Mouse (Mus musculus) heart, postnatal 10 days (tissue): ENCODE measurements at regions not wholly inside any gene's neighbourhood (a gene's known extent, or its start where the extent isn't known, plus 50 kb on each side); places are given as distances from the start of the nearest gene placed in this dataset.
A peak's percentile ranks its signal among the peaks of the same experiment; 100 is the strongest.

Experiments used
- DNase-seq, 2 experiments: peaks; one replicate each; pipeline ENCODE4 v3.0.0; 2021
- intact Hi-C: fragments of 180-260 bp; cut with DNase I; formaldehyde crosslinking; loops from one replicate; pipeline ENCODE4 v1.15.1; 2025

DNA sequence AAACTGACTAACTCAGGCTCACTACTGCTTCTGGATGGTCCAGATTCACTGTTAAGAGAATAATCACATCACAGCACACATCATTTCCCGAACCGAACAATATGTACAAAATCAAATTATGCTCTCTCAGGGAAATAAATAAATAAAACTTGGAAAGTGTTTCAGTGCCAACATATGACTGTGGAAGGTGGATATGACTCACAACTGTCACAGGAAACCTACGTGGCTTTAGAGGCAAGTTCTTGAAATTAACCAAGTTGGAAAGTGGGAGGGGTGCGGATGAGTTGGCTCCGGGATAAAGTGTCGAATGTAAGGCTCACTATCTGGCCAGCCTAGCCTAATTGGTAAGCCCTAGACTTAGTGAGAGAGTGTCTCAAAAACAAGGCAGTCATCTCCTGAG lies 69.1 kb upstream of the Zdhhc17 start:
- intact Hi-C loops, result no loop called here
- no peak for DNase-seq

DNA sequence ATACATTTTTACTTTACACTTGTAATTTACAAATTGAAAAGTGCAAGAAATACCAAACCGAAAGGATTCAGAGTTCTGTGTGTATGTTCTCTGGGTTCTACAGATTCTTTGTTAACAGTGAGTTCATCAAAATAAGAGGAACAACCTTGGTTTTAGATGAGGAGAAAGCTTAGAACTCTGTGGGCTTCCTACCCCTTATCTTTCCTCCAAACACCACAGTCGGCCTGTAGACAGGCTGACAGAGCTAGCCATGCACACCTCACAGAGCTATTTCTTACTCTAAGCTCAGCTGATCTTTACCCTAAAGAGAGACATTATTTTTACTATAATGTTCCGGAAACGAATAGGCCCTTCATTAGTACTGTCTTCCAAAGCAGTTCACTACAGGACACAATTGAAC lies 67.7 kb upstream of the Zdhhc17 start:
- DNase-seq, result no peak
- intact Hi-C loops, result no loop called here

DNA sequence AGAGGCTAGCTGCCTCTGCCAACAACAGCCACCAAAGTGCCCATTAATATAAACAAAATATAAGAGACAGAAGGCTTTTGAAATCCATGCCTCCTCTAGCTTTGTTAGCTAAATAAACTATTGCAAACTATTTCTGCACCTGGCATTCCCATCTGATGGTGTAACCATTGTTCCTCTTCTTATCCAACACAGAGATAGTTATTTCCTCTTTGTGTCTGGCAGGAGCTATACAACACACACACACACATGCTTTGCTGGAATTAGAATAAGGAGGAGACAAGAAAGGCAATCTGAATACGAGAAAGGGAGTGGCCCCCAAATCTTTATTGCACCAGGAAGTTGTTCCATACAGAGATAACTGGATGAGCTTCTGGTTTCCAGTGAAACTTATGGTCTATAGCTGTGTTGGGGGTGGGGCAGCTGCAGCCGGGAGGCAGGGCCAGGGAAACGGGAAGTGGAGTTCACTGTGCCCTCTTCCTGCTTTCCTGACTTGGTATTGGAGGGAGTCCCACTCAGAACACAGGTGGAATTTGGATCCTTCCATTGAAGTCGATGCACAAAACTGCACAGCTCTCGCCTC lies 64.0 kb upstream of the Zdhhc17 start:
- intact Hi-C loops, result no loop called here
- peak; percentile 32 to 36 for DNase-seq

DNA sequence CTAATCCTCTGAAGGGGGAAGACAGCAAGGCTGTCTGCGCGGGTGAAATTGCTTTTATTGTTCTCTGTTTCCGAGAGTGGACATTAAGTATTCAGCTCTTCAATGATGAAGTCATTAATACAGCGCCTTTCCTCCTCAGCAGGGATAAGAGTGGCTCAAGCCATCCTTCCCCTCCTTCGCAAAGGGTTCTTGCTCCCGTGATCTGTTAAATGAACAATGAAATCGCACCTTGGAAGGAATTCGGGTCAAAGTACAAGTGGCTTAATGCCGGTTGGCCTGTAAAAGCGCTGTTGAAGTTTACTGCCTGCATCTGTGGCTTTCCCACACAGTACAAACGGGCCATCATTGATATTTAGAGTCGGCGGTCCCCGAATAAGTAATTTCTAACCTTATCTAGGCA lies 63.3 kb upstream of the Zdhhc17 start:
- intact Hi-C loops, result no loop called here
- DNase-seq, result no peak

DNA sequence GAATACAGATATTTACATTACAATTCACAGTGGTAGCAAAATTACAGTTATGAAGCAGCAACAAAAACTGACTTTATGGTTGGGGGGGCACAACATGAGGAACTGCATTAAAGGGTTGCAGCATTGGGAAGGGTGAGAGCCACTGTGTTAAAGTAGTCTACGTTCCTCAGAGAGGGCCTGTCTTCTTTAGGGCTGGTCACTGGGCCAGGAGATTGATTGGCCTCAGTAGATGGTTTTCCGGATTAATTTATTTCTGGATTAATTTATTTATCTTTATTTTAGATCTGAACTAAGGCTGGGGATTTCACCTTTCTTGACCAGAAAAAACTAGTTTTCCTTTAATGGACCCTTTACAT lies 62.6 kb upstream of the Zdhhc17 start:
- intact Hi-C loops, result no loop called here
- DNase-seq, result no peak

DNA sequence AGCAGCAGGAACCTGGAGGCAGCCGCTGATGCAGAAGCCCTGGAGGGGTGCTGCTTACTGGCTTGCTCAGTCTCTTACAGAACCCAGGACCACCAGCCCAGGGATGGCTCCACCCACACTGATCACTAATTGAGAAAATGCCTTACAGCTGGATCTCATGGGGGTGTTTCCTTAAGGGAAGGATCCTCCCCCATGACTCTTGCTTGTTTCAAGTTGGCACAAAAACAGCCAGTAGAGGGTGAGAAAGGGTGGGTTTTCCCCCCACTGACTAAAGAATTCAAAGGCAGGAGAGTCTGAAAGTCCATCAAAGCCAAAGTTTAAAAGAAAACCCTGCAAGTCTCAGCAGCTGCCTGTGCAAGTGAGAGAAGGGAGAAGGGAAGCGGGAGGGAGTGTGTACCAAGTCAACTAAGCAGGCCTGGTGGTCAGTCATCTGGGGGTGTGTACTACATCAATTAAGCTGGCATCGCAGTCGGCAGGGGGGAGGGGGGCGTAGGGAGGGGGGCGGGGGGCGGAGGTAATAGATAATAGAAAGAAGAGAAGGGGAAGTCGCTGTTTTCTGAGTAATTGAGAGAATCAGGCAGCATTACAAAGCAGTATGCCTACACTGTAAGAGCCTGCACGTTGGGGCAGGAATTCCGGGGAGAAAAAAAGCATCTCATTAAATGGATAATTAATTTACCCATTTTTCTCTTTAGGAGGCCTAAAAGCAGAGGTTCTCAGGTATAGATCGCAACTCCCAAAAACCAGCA lies 62.0 kb upstream of the Zdhhc17 start:
- no peak for DNase-seq
- intact Hi-C loops, result no loop called here

DNA sequence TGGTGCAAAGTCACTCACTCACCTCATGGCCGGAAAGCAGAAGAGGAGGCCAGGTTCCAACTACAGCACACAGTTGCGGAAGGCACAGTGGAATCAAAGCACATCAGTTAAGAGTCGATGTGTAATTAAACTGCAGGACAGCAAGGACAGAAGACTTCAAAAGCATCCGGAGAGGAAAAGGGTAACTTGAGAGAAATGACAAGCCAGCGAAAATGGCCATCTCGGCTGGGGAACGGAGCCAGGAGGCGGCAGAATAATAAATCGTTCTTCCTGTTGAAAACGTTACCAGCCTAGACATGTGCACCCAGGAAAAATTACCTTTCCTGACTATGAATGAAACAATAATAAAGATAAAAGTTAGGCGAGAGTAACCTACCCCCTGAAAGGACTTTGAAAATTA lies 56.2 kb upstream of the Zdhhc17 start:
- intact Hi-C loops, result no loop called here
- no peak for DNase-seq

DNA sequence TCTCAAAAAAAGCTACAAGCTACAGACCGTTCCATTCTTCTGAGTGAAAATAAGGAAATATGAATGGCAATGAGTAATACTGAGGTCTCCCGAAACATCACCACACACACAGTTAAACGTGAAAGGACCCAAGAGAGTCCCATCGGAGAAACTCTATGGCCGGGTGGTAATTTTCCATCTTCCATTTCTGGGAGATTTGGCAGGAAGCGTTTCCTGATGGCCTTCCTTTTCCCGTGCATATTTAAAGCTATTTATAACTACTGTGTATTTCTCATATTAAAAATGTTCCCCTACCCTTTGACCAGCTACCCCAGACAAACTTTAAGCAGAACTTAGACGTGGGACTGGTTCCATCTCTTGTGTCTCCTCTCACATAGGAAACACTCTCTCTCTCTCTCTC lies 50.7 kb upstream of the Zdhhc17 start:
- DNase-seq, result peak in 1 of 2 experiments; percentile 28
- intact Hi-C loops, result loop anchor here (5.0 kb wide), 1 partner anchor 48 kb away; the partner anchor contains the start of gene Zdhhc17
